Mouse (Mus musculus) brain, embryonic 14.5 days (tissue): ENCODE measurements around the gene Ablim1.

ENCODE experiments used
- CTCF ChIP-seq: fragments of 200-500 bp; IDR thresholded peaks from 2 replicates; pipeline ENCODE4 v1.5.1; 2012; ENCODE audit warnings: inconsistent platforms, mild to moderate bottlenecking, moderate library complexity, borderline replicate concordance; ENCODE audit not compliant: insufficient read depth, insufficient read length; ENCODE audit errors: extremely low read depth
- POLR2A ChIP-seq: fragments of 200-500 bp; IDR thresholded peaks from 2 replicates; pipeline ENCODE4 v1.6.1; 2012; ENCODE audit warnings: mild to moderate bottlenecking, inconsistent platforms, borderline replicate concordance; ENCODE audit not compliant: poor library complexity, insufficient read depth, insufficient read length, severe bottlenecking; ENCODE audit errors: extremely low read depth

DNA sequence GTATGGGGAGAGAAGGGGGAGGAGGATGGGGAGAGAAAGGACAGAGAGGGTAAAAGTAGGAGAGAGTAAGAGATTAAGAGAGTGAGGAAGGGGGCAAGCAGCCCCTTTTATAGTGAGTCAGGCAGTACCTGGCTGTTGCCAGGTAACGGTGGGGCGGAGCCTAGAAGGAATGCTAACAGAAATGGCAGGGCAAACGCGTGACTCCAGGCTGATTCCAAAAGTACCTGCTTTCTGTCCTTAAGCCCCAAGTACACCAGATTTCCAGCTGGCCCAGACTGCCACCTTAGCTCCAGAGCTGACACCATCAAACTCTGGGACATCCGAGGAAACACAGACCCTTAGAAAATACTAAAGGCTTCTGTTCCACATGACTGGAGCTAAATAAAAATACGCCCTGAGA lies 40.0 kb downstream of the Ablim1 start:
- TF ChIP-seq CTCF (no peak), POLR2A (no peak)
